Mouse (Mus musculus) T-helper 1 cell (primary cell): Measurements from ENCODE around the gene Fmn2.

ENCODE experiments used
- in situ Hi-C: fragments of 300-600 bp; cut with MboI, MseI; formaldehyde crosslinking; loops from one replicate; pipeline ENCODE4 v1.15.1; 2025; ENCODE audit warnings: high pct_unique_total_duplicates

Gene Fmn2

DNA sequence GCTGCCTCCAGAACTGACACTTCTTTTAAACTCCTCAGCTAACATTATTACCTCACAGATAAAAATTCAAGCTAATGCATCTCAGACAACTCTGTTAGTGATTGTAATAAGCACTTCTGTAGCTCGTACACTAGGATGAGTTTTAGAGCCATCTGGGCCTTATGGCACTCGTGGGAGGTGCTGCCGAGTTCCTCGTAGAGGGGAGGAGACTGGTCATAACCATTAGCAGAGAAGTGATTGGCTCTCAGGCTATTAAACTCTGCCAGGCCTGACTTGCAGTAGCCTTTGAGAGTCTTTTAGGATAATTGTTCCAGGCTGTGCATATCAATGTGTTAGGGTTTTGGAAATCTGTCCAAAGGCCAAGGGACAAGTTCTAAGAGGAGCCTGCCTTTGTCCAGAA, 55.6 kb downstream of the Fmn2 start:
- in situ Hi-C loops, result no loop called here

DNA sequence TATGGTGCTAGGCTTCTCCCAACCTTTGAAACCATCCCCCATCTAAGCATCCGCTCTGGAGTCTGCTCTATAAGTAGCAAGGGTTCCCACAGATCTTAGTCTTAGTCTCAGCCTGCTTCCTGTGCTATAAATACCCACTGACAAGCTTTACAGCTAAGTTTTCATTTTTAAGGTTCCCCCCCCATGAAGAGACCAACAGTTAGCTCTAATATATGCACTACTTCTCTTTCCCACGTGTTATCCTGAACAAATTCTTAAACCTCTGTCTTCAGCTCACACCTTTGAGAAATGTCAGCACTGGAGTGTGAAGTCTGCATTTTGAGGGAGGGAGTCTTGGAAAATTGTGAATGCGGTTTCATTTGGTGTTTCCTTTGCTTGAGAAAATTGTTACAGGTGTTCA, 56.2 kb downstream of the Fmn2 start:
- in situ Hi-C loops, result no loop called here

DNA sequence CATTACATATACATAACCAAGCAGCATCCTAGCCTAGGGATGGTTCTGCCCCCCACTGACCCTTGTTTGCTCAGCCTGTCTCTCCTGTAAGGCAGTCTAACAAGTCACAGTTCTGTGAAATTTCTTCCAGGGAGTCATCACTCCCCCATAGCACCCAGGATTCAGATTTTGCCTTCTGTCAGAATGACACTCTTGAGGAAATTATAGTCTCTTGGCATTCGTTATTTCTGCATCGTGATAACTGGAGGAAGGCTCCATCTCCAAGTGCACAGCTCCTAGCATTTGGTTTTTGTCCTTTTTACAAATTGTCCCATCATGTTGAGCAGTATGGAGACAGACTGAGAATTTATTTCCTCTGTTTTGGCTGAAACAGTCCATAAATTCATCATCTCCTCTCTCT, 56.9 kb downstream of the Fmn2 start:
- in situ Hi-C loops, result no loop called here

DNA sequence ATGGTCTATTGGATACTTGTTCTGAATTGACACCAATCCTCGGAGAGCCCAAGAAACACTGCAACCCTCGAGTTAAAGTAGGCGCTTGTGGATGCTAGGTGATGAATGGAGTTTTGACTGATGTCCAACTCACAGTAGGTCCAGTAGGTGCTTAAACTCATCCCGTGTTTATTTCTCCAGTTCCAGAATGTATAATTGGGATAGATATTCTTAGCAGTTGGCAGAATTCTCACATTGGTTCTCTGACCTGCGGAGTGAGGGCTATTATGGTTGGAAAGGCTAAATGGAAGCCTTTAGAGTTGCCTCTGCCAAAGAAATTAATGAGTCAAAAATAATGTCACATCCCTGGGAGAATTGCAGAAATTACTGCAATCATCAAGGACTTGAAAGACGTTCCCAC, 62.9 kb downstream of the Fmn2 start:
- in situ Hi-C loops, result no loop called here

DNA sequence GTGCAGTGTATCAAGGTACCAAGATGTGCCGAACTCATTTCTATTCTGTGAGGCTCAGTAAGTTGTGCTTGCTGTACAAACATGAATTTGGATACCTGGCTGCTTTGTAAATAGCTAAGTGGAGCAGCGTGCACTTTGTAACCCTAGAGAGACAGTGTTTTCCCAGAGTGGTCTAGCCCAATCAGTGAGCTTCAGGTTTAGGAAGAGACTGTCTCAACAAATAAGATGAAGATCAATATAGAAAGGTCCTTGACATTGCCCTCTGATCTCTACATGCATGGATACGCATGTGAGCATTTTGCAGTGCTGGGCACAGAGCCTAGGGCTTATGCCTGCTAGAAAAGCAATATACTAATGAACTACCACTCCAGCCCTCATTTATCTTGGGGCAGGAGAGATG, 67.0 kb downstream of the Fmn2 start:
- in situ Hi-C loops, result no loop called here

DNA sequence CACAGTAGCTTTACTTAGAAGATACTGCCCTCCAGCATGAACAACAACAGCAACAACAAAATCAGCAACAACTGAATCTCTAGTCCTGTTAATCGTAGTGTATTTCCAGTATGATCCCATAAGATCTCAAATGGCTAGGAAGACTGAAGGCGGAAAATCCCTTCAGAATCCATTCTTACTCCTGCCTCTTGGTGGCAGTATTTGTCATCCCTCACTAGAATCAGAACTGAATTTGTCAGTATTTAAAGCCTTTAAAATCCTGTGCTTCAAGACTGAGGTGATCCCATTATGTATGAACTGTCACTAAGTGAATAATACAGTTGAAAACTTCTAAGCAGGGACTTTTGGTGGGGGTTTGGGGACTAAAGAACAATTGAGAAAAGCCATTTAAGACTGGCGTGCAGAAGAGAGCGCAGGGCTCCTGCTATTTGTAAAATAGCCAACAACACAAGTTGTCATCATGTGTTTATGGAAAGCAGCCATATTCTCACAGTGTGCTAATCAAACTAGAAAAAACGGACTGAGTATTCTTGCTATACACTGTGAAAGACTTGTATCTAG, 90.9 kb downstream of the Fmn2 start:
- in situ Hi-C loops, result no loop called here

DNA sequence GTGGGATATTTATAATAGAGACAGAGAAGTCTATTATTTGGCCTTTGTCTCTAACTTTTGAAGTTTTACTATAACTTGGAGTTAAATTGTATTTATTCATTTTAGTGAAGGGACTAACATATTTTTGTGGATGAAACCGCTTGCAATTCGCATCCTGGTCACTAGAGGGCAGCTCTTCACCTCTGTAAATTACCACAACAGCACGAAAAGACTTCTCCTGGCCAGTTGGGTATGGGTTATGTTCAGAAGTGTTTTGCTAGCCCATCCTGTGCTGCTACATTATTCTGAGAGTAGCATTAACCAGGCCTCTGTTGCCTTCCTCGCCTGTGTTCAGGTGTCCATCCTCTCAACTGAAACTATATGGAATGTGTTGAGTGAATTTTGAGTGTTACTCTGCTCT, 93.4 kb downstream of the Fmn2 start:
- in situ Hi-C loops, result no loop called here

DNA sequence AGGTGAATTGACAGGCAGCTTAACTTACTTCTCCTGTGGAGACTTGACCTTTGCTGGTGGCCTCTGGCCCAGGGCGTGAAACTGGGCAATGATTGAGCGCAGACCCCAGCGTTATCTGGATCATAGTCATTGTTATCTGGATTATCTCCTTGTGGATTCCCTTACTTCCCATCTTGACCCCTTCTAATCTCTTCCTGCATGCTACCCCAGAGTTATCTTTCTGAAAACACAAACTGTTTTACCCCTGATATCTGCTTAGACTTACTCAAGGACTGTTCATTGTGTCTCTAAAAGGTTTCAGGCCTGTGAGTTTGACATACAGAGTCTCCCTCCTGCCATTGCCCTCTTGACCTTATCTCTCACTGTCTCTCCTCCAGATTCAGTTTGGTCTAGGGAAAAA, 95.9 kb downstream of the Fmn2 start:
- in situ Hi-C loops, result no loop called here

DNA sequence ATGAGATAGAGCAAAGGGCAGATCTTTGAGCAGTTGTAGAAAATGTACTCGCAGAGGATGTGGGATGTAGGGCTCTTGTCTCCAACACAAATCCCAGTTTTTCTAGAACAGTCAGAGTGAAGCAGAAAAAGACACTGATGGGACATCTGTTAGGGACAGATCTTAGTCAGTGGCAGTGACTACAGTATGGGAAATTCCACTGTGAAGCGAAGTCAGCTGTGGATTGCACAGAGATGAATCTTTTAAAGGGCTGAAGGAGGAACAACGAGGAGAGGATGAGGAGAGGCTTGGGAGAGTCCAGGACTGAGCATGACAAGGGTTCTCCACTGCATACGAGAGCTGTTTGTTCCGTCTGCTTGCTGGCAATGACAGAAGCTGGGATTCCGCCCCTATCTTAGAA, 96.6 kb downstream of the Fmn2 start:
- in situ Hi-C loops, result no loop called here

DNA sequence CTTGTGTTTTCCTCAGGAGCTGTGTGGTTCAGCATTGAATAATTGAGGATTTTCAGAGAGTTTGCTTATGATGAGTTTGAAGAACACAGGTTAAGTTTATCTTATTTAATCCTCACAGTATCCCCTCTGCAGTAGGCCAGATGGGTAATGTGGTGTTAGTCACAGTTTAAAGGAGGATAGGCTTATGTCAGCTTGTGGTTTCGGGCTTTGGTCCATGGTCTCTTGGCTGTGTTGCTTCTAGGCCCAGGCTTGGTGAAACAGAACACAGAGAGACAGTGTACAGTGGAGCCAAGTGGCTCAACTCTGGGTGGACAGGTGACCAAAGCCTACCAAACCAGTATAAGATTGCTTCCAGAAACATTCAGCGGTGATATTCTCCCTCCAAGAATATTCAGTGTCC, 98.4 kb downstream of the Fmn2 start:
- in situ Hi-C loops, result no loop called here

DNA sequence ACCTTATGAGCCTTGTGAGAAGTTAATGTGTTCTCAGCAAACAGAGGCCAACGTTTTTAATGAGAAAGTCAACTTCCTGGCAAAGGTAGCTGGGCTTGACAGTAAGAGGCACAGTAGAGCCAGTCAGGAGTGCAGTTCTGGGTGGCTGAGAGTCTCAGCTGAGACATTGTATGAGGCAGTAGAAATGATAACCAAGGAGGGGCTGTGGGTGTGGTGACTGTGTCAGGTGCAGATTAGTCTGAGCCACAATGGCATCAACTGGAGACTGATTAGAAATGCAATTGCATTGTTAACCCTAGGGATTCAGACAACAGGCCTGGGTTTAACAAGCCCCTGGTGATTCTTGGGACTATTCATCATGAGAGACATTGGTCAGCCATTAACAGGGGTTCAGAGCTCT, 99.0 kb downstream of the Fmn2 start:
- in situ Hi-C loops, result no loop called here

DNA sequence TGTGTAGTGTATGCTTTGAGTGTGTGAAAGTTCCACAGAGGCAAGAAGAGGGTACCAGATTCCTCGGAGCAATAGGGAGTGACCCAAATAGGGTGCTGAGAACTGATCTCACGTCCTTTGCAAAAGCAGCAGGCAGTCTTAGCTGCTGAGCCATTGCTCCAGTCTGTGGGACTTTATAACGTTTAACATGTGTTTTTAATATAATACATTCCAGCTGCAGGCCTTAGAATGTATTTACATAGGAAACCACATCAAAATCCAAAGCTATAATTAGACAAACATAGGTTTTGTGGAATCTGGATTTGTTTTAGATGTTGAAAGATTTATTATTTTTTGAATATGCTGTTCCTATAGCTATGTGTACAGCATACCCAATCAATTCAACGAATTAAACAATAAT, 115.7 kb downstream of the Fmn2 start:
- in situ Hi-C loops, result no loop called here

DNA sequence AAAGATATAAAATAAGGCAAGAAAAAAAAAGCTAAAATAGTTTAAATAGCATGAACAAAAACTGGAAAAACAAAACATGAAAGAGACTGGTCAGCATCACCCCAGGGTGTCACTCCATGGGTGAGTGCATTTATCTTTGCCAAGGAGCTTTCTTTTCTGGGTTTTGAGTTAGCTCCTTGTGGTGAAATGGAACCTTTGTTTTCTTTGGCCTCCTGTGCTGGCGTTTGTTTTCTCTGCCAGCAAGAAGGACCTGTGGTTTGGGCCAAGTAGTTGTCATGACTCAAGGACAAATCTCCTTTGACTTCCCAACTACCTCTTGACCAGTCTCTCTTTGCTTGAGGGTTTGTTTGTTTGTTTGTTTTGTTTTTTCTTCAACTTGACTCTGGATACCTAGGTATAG, 119.9 kb downstream of the Fmn2 start:
- in situ Hi-C loops, result no loop called here

DNA sequence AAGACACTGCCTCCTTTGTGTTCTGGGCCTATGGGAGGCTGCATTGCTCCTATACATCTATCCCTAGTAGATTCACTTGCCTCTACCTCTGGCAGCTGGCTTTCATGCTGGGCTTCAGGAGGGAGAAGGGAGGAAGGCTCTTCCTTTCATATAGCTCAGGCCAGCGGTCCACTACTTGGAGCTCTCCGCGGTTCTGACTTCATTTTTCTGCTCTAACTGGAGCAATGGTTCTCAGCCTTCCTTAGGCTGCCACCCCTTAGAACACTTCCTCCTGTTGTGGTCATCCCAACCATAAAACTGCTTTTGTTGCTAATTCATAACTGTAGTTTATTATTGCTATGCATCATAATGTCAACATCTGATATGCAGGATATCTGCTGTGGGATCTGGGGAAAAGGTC, 121.4 kb downstream of the Fmn2 start:
- in situ Hi-C loops, result no loop called here

DNA sequence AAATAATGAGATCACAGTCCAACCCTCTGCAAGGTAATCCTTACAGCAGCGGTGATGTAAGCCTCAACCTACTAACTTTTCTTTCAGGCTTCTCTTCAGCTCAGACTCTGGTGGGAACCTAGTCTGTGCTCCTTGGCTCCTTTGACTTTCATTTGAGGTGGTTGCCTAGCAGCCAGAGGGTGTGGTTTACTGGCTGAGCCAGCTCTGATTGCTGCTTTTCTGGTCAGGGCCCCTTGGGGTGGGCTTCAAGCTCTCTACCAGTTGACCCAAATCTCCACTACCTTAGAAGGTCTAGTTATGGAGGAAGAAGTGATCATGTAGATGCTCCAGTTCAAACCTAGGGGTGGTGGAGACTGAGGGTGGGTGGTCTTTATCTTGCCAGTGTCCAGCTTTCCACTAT, 128.4 kb downstream of the Fmn2 start:
- in situ Hi-C loops, result no loop called here

DNA sequence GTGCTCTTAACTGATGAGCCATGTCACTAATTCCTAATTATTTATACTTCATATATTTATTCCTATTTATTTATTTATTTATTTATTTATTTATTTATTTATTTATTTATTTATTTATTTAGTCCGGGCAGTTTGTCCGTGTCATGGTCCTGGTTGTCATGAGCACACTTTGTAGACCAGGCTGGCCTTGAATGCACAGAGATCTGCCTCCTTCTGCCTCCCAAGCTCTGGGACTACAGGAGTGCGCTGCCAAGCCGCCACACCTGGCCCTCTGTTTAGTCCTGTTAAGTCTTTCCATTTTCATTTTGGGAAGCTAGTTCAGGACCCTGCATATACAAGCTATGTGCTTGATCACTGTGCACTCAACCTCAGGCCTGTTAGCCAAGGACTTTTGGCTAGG, 134.7 kb downstream of the Fmn2 start:
- in situ Hi-C loops, result no loop called here

DNA sequence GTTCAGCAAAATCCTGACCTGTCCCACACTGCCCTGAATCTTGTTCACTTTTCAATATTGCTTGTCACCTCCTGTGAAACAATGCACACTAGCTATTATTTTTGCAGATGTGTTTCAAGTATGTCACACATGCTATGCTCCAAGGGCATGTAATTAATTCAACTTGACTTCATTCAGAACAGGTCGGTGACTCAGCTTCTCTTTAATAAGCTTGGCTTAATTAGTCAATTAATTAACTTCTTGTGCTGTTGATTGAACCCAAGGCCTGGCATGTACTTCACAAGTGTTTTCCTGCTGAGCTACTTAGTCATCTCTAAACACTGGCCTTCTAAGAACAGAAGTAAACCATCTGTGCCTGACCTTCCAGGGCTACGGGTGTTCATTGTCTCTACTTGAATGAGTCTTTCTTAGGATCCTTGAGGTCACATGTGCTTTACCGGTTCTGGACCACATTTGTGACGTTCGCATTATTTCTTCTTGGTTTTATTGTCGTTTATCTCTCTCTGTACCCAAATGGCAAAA, 136.0 kb downstream of the Fmn2 start:
- in situ Hi-C loops, result no loop called here

DNA sequence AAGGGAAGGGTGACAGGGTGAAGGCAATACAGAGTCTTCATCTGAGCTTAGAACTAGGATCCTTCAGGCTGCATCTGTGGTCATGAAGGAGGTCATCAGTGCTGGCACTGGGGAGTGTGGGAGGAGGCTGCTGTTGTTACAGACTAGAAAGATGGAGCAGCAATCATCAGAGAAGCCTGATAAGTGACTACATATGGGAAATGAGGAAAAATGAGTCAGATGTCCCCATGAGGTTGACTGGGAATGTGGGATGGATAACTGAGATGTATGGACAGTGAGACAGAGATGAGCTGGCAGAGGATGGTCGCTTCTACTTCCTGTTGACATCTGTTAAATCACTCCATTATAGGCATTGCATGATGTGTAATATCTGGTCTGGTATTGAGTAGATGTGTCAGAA, 139.3 kb downstream of the Fmn2 start:
- in situ Hi-C loops, result no loop called here

DNA sequence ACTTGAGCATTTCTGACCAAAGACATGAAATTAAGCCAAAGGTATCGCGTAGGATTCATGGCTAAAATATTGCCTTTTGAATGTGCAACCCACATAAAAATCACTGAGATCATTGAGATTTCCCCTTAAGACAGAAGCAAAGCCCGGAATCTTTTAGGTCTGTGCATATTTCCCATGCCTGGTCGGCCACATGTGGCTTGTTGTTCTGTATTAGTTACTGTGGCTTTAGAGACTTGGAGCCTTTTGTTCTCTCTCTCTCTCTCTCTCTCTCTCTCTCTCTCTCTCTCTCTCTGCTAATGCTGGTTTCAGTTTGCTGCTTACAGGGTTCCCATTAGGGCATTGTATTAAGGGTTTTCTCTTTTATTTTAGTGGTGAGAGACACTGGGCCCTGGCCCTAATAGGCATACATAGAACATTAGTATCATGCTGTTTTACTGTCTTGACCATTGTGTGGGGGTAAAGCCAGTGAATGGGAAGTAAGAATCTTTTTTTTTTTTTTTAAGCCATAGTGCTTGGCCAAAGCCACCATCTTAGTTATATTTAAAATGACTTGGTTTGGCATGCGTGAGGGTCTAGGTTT, 141.9 kb downstream of the Fmn2 start:
- in situ Hi-C loops, result no loop called here

DNA sequence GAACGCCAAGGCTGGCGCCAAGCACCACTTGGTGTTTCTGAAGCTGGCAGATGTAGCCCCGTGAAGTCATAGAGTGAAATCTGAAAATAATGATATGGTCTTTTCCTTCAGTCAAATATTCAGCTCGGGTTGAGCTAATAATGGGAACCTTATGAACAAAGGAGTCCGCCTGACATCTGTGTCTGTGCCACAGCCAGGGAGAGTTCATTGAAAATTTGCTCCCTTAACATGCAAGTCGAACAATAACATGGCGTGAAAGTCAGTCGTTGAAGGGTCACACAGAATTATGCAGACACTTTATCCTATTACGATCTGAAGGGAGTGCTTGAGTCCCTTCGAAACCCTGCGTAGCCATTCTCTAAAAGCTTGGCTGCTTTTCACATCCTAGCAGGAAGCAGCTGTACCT, 147.8 kb downstream of the Fmn2 start:
- in situ Hi-C loops, result no loop called here

DNA sequence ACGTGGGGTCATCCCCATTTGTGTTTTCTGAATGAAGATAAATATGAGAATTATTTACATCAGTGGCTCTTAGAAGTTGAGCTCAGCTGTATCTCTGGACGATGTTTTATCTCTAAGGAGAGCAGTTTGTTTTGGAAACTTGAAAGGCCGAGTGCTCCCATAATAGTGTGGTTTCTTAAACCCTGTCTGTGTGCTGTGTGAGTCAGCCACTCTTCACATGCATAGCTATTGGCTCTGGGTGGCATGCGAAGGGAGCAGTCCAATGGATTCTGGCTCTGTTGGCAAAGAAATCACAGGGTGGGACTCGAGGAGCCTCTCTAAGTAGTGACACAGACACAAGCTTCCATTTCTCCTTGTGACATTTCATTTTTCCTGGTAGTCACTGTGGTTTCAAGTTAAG, 152.9 kb downstream of the Fmn2 start:
- in situ Hi-C loops, result no loop called here

DNA sequence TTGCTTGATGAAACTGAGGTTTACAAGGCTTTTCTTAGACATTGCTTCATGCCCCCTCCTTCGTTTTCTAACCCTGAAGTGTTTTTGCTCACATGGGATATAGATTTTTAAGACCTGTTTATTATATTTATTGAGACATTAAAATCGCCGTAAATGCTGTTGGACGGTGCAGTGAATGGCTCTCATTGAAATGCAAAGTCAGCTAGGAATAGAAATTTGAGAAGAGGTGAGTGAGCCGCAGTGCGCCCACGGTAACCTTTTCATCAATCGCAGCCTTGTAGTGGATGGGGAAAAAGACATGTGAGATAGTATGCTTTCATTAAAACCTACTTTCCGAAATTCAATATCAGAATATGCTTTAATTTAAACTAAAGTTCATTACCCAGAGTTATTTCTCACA, 153.7 kb downstream of the Fmn2 start:
- in situ Hi-C loops, result no loop called here

DNA sequence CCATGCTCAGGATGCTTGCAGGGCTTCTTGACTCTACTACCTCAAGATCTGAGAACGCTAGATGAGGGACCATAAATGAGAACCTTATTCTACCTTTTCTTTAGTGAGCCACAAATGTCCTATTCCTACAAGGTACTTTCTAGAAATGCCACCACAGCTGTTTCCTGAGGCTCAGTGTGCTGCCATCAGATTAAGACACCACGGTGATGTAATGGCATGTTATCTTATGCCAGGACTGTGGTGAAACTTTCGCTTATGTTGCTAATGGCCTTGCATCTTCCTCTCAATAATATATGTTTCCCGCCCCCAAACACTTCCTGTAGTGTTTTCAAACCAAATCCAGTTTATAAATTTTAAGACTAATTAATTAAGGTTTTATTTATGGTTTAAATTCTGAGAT, 154.9 kb downstream of the Fmn2 start:
- in situ Hi-C loops, result no loop called here
